Mouse (Mus musculus) spleen, adult 2 months (tissue): ENCODE data around the gene Cdh6.

Experiments used
- CTCF ChIP-seq: fragments of 200-500 bp; IDR thresholded peaks from 2 replicates; pipeline ENCODE4 v1.5.1; 2011; ENCODE audit warnings: mild to moderate bottlenecking, inconsistent platforms; ENCODE audit not compliant: insufficient read depth, insufficient read length, insufficient replicate concordance; ENCODE audit errors: extremely low read depth
- POLR2A ChIP-seq: fragments of 200-500 bp; IDR thresholded peaks from 2 replicates; pipeline ENCODE4 v1.6.1; 2011; ENCODE audit warnings: low read depth, low read length, inconsistent platforms

DNA sequence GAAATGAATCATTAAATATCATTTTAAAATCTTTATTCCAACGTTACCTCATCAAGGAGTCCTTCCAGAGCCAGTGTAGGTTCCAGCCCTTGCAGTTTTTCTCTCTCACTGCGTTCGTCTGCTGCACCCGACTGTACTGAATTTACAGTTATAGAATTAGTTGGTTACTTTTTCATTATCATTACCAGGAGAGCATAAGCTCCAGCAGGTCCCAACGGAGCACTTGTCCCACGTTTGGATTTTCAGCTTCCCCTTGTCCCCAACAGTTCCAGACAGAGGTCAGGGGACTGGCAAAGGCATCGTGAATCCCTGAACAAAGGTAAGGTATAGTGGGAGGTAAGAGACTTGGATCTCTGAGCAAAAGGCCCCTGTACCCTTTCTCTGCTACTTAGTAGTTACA is 35.2 kb upstream of the Cdh6 start:
- TF ChIP-seq POLR2A (no peak), CTCF (no peak)
